Mouse (Mus musculus): ENCODE data around the gene Fam227a.
"Not testable (repeated sequence)": the region's sequence is repeated elsewhere in the genome, so short reads cannot be mapped to it uniquely, and the experiment has no call there.

The Fam227a gene

GRCm38 (mm10) chr15:79683707-79684465, 25.1 kb upstream of the Fam227a start:
- DNase-seq (ENCODE audit: low spot score): no peak

- no peak for DNase-seq (ENCODE audit: low spot score)
Measured at GRCm38 (mm10) chr15:79683146-79683545, 24.4 kb upstream of the Fam227a start.

- no peak for DNase-seq (ENCODE audit: low spot score)
Measured at GRCm38 (mm10) chr15:79681973-79682372, 23.2 kb upstream of the Fam227a start.

GRCm38 (mm10) chr15:79677936-79678335, 19.2 kb upstream of the Fam227a start:
- no peak for DNase-seq (ENCODE audit: low spot score)

GRCm38 (mm10) chr15:79671828-79672348, 13.1 kb upstream of the Fam227a start:
- DNase-seq (ENCODE audit: low spot score): not testable (repeated sequence)

- DNase-seq (ENCODE audit: low spot score): no peak
Measured at GRCm38 (mm10) chr15:79670972-79671299, 12.2 kb upstream of the Fam227a start.

- DNase-seq (ENCODE audit: low spot score): peak; percentile 83
Measured at GRCm38 (mm10) chr15:79670249-79670971, 11.7 kb upstream of the Fam227a start, which contains the start of gene Tomm22. Gene Tomm22 (plus strand): TSS chr15:79670861.

GRCm38 (mm10) chr15:79669195-79669594, 10.4 kb upstream of the Fam227a start:
- no peak for DNase-seq (ENCODE audit: low spot score)

- DNase-seq (ENCODE audit: low spot score): no peak
Measured at GRCm38 (mm10) chr15:79664666-79665065, 5.9 kb upstream of the Fam227a start.

- peak; percentile 56 for DNase-seq (ENCODE audit: low spot score)
Measured at GRCm38 (mm10) chr15:79661852-79662251, 3.1 kb upstream of the Fam227a start.

- peak; percentile 85 for DNase-seq (ENCODE audit: low spot score)
Measured at GRCm38 (mm10) chr15:79657837-79658530, 772 bp downstream of the Fam227a start.

GRCm38 (mm10) chr15:79656451-79656850, 2.3 kb downstream of the Fam227a start:
- DNase-seq (ENCODE audit: low spot score): no peak

GRCm38 (mm10) chr15:79651481-79651880, 7.3 kb downstream of the Fam227a start:
- no peak for DNase-seq (ENCODE audit: low spot score)

- peak; percentile 31 for DNase-seq (ENCODE audit: low spot score)
Measured at GRCm38 (mm10) chr15:79650569-79650968, 8.2 kb downstream of the Fam227a start.

- DNase-seq (ENCODE audit: low spot score): no peak
Measured at GRCm38 (mm10) chr15:79648130-79648529, 10.6 kb downstream of the Fam227a start.

GRCm38 (mm10) chr15:79645483-79645882, 13.3 kb downstream of the Fam227a start:
- DNase-seq (ENCODE audit: low spot score): no peak

- no peak for DNase-seq (ENCODE audit: low spot score)
Measured at GRCm38 (mm10) chr15:79641135-79641817, 17.5 kb downstream of the Fam227a start.

- no peak for DNase-seq (ENCODE audit: low spot score)
Measured at GRCm38 (mm10) chr15:79630471-79630870, 28.3 kb downstream of the Fam227a start.

- no peak for DNase-seq (ENCODE audit: low spot score)
Measured at GRCm38 (mm10) chr15:79619770-79620414, 38.9 kb downstream of the Fam227a start.

GRCm38 (mm10) chr15:79618456-79618855, 40.3 kb downstream of the Fam227a start:
- DNase-seq (ENCODE audit: low spot score): no peak

- DNase-seq (ENCODE audit: low spot score): no peak
Measured at GRCm38 (mm10) chr15:79617135-79617534, 41.6 kb downstream of the Fam227a start.

Measured in spleen, adult 12 weeks (tissue).